Mouse (Mus musculus) brain, embryonic 14.5 days (tissue): Measurements from ENCODE around the gene Cdc123.

Experiments
- CTCF ChIP-seq: fragments of 200-500 bp; IDR thresholded peaks from 2 replicates; pipeline ENCODE4 v1.5.1; 2012; ENCODE audit warnings: inconsistent platforms, mild to moderate bottlenecking, moderate library complexity, borderline replicate concordance; ENCODE audit not compliant: insufficient read depth, insufficient read length; ENCODE audit errors: extremely low read depth
- POLR2A ChIP-seq: fragments of 200-500 bp; IDR thresholded peaks from 2 replicates; pipeline ENCODE4 v1.6.1; 2012; ENCODE audit warnings: mild to moderate bottlenecking, inconsistent platforms, borderline replicate concordance; ENCODE audit not compliant: poor library complexity, insufficient read depth, insufficient read length, severe bottlenecking; ENCODE audit errors: extremely low read depth

DNA sequence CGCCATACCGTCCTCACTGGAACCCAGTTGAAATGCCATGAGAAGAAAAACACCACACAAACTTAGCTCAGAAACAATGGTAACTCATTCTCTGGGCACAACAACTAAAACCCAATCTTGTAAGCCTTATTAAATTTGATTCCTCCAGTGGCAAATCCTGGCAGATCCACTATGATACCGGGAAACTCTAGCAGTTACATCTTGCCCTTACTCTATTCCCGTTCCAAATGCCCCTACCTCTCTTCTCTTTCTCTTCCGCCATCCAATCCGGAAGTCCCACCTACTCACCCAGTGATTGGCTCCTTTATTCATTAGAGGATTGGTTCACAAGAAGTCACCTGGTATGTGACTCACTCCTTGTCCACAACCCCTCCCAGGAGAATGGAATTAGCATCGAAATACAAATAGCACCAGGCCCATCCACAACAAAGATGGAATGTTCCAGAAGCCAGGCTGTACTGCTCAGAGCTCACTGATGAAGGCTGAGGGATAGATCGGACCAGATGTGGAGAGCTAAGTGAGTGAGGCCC is 84.4 kb downstream of the Cdc123 start:
- no peak for TF ChIP-seq POLR2A
- no peak for TF ChIP-seq CTCF
